Mouse (Mus musculus): ENCODE results near the gene Timp3.

Gene Timp3

DNA sequence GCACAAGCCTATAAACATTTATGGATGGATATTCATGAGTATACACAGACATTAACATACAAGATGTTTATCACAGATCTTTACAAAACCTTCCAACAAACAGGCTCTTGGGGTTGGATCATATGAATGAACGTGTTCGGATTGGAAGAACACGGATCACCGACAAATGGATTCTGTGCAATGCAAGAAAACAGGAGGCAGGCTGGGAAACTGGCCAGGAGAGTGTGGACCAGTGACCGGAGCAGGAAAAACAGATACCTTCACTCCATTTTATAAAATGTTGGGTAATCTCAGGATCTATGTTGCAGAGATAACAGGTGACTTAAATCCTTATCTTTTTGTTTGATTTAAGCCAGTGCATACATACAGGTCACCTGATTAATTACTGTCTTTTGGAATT lies 20.0 kb downstream of the Timp3 start:
- in situ Hi-C loops (cut with MboI; ENCODE audit: unreplicated experiment in 2 of 2), result loop anchor here in 1 of 2 experiments (25.0 kb wide), 1 partner anchor 417 kb away; no protein-coding TSS in a partner anchor

DNA sequence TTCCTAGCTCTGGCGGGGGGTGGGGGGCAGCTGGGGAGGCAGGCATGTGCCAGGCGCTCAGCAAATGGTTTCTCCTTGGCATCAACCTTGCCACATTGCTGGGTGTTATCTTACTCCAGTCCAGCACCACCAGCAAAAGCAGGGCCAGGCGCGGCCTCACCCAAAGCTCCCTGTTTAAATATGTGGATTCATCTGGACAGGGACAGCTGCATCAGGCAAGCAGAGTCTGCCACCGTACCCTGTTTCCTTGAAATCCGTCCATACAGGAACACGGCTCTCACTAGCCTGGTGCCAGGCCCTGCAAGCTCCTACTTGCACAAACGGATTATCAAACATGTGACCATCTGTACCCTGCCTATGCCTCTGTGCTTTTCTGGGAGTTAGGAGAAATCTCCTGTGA lies 21.0 kb downstream of the Timp3 start:
- in situ Hi-C loops (cut with MboI; ENCODE audit: unreplicated experiment in 2 of 2), result loop anchor here in 1 of 2 experiments (25.0 kb wide), 1 partner anchor 416 kb away; no protein-coding TSS in a partner anchor

DNA sequence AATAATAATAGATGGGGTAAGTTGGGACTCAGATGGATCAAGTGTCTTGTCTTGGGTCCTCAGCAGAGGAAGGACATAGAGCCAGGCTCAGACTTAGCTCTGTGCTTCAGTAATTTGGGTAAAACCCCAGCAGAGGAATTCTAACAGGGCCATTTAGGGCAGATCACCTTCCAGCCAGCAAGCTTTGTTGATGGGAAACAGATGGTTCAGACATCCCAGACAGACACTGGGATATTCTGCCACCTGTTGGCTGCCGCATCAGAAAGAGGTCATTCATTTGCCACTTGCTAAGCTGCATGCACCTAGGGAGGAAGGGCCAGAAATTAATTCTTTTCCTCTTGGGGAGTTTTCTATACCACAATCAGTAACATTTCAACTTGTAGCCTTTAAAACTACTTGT lies 21.8 kb downstream of the Timp3 start:
- in situ Hi-C loops (cut with MboI; ENCODE audit: unreplicated experiment in 2 of 2), result loop anchor here in 1 of 2 experiments (25.0 kb wide), 1 partner anchor 415 kb away; no protein-coding TSS in a partner anchor

DNA sequence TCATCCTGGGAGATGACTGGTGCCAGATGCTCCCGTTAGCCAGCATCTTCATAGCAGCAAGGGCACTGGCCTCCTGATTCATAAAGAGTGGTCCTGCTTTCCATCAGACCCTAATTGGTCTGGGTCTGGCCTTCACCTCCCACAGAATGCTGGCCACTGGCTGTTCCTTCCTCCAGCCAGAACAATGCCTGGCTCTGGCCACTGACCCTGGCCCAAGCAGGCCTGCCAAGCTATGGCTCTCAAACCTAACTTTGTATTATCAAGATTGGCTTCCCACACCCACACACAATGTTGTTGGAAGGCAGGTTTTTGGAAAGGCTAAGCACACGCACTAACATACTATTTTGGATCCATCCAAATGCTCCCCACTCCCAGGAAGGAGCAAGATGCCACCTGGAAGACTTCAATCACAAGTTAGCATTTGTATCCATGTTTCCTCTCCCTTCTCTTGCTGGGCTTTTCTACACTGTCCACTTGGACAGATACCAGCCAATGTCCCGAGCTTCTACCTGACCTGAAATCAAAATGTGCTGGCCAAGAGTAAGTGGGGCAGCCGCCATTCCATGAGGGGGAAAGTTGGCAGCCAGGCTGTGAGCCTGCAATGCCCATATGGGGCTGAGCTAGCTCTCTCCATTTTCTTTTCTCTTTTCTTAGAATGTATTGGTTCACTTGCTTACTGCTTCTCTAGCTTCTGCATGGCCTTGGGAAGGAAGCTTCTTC lies 23.3 kb downstream of the Timp3 start:
- in situ Hi-C loops (cut with MboI; ENCODE audit: unreplicated experiment in 2 of 2), result loop anchor here in 1 of 2 experiments (25.0 kb wide), 1 partner anchor 414 kb away; no protein-coding TSS in a partner anchor

DNA sequence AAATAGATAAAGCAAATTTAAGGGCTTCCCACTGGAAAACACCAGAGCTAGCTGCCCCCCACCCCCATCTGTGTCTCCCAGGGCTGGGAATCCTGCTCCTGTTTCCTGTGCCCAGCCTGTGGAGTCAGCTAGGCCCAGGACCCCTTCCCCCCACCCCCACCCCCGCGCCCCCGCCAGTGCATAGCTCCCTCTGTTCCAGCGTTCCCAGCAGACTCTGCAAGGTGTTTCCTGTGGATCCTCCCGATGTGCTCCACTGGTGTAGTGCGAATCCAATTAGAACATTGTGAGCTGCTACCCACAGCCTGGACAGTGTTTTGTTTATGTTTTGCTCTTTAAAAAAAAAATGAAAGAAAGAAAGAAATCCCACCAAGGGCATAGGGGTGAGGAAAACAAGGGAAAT lies 25.1 kb downstream of the Timp3 start:
- in situ Hi-C loops (cut with MboI; ENCODE audit: unreplicated experiment in 2 of 2), result no loop called here

DNA sequence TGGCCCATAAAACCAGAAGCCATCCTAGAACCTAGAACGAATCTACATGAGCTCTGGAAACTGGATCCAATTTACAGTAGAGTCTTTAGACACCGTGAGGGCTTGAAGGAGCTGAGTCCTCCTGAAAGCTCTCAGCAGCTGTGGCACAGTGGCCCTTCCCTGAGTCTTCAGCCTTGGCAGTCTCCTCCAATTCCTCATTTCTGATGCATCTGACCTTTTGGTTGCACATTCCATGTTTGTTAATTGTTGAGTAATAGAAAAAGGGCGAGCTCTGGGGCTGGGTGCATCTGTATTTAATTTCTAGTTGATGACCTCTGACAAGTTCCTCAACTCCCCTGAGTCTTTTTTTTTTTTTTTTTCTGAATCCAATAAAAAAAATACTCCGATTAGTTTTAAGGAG lies 28.0 kb downstream of the Timp3 start:
- in situ Hi-C loops (cut with MboI; ENCODE audit: unreplicated experiment in 2 of 2), result no loop called here

DNA sequence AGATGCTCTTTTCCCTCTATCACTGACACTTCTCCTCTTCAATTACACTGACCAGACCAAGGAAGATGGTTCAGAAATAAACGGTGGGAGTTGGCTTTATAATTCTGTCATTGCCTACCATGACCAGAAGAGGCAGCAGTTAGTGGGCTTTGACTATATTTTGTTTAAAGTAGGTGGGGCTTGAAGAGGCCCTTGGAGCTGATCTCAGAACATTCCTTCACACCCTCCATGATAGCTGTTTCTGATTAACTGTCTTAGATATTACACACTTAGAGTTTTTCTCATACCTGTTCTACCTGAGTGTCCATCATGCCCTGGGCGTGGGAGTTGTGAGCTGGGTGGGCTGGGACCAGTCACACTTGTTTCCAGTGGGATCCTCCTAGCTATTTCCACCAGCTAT lies 28.5 kb downstream of the Timp3 start:
- in situ Hi-C loops (cut with MboI; ENCODE audit: unreplicated experiment in 2 of 2), result no loop called here

DNA sequence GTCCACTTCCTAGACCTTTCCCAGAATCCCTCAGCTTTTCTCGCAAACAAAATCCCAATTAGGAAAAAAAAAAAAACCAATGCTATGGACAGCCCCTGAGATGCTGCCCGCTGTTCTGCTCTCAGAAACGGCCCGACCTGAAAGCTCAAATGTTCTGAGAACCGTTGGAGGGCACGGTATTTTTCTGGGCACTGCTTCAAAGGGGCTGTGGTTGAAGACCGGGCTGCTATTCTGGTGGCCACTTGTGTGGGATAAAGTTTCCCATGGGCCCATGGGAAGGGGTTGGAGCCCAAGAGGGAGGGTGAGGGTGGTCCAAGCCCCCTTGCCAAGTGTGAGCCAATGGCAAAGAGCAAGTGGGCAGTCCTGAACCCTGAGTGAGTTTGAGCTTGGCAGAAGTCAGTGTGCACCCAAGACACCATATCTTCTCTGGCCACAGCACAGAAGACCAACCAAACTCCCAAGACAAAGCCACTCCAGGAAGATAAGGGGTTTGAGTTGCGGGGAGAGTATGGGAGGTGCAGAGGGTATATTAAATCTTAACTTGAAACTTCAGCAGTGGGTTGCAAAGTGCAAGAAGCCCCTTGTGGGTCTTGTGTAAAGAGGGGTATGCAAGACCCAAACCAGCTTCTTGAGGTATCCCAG lies 29.2 kb downstream of the Timp3 start:
- in situ Hi-C loops (cut with MboI; ENCODE audit: unreplicated experiment in 2 of 2), result no loop called here

DNA sequence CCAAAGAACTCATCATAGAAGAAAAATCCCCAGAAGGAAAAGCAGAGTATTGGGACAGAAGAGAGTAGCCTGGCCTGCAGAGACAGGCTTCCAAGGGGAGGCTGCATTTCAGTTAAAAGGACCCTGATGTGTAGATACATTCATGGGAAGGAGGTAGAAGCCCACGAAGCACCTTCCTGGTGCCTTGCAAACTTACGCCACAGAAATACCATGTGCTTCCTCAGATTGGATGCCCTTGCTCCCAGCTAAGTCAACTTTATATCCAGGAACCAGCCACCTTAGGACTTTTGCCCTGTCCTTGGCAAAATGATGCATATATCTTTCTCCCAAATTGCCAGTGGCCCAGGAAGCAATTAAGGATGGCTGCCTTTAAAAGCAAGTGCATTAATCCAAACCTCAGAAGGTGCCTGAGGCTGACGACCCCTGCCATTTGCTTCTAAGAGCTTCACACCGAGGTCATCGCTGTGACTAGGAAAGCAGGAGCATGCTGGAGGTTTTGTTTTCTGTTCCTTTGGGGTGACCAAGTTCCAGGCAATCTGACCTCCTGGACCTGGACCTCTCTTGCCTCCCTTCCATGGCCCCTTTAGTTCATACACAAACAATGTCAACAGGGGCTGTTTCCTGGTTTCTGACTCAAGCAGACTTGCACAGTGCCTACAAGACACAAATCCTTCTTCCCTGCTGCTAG lies 31.0 kb downstream of the Timp3 start:
- in situ Hi-C loops (cut with MboI; ENCODE audit: unreplicated experiment in 2 of 2), result no loop called here

DNA sequence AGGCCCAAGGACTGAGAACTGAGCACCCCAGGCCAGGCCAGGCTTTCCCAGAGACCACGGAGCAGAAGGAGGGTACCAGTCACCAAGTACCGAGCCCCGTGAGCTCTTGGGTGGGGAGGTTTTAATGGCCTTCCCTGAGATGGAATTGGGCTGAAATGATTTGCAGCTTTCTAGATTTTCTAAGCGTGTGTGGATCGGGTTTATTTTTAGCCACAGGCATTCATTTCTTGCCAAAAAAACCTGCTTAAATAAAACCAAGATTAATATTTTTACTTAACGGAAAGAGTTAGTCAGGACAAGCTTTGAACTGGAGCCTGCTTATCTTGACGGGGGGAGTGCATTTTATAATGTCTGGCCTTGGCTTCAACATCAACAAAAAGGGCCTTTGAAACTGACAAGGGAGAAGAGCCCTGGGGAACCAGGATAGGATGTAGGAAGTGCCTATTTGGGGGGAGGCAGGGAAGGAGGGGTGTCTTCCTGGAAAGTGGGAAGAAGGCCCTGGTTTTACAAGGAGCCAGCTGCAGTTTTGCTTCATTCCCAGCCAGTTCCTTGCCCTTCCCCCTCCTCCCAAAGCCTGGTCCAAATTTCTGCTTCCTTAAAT lies 31.6 kb downstream of the Timp3 start:
- in situ Hi-C loops (cut with MboI; ENCODE audit: unreplicated experiment in 2 of 2), result no loop called here

DNA sequence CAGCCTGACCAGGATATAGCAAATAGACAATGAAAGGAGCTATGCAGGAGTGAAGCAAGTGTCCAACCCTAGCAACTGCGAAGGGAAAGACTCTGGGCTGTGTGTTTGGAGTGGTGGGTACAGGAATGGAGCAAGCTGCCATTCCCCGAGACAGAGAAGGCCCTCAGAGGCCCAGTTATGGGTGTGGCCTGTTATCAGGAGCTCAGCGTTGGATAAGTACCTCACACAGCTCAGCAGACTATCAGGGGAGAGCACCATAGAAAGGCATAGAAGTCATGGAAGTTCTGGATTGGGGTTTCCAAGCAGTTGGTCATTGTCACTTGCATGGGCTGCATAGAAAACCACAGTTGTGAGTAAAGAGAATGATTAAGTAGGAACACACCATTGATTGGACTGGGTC lies 32.8 kb downstream of the Timp3 start:
- in situ Hi-C loops (cut with MboI; ENCODE audit: unreplicated experiment in 2 of 2), result no loop called here

DNA sequence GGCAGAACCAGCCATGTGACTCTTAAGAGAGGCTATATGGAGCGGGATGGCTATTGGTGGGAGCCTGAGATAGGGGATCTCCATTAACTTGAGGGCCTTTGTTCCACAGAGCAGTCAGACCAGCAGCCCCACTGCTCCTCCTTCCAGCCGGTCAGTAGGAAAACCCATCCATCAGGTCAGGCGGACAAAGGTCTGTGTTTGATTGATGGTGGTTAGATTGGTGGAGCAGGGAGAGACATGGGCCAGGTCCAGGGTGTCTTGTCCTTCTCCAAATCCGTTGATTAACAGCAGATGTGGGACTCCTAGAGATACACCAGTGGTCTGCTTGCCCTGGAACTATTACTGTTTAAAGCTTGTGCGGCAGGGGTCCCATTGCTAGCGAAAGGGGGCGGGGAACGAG lies 34.4 kb downstream of the Timp3 start:
- in situ Hi-C loops (cut with MboI; ENCODE audit: unreplicated experiment in 2 of 2), result no loop called here

DNA sequence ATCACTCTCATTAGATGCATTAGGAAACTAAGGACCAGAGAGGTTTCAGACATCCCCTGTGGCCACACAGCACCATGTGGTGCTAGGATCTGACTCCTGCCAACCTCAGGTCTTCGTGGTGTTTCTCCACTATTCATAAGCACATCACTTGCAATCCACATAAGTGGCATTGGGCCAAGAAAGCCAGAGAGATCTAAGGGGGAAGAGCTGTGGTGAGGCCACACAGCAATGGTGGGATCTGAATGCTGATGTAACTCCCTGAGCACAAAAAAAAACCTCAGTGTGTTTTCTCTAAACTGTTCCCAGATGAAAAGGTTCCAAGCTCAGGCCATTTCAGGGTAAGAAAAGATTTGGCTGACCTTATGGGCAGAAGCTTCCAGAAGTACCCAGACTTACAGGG lies 36.3 kb downstream of the Timp3 start:
- in situ Hi-C loops (cut with MboI; ENCODE audit: unreplicated experiment in 2 of 2), result no loop called here

DNA sequence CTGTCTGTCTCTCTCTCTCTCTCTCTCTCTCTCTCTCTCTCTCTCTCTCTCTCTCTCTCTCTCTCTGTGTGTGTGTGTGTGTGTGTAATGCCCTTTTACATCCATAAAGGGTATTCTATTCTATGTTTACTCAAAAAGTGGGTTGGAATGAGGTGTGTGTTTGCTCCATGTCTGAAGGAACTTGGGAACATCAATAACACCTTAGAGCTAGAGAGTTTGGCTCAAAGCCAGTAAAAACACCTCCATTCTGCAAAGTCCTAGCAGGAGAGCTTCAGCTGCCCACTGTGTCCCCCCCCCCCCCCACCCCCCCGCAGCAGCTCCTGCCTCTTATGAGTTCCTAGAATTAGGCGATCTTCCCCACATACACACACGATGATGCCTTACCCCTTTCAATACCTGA lies 37.1 kb downstream of the Timp3 start:
- in situ Hi-C loops (cut with MboI; ENCODE audit: unreplicated experiment in 2 of 2), result no loop called here

DNA sequence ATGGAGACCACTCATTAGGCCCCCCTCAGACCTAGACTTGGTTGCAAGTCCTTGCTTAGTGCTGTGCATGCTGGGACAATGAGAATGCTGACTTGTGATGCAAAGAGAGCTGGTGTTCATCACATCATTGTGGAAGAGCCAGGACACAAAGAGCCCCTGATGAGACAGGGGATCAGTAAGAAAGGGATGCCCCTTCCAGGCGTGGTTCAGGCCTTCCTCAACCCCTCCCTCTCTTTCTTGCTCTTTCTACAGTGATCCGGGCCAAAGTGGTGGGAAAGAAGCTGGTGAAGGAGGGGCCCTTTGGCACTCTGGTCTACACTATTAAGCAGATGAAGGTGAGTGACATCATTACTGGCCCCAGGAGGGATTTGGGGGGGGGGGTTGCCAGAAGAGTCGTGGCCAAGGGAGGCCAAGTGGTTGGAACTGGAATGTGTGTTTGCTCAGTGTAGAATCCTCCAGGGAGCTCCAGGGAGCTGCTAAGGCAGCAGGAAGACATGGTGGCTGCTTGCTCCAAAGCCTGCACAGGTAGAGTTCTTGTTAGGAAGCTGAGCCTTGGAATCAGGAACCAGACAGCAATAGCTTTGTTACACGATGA lies 38.0 kb downstream of the Timp3 start:
- in situ Hi-C loops (cut with MboI; ENCODE audit: unreplicated experiment in 2 of 2), result no loop called here

DNA sequence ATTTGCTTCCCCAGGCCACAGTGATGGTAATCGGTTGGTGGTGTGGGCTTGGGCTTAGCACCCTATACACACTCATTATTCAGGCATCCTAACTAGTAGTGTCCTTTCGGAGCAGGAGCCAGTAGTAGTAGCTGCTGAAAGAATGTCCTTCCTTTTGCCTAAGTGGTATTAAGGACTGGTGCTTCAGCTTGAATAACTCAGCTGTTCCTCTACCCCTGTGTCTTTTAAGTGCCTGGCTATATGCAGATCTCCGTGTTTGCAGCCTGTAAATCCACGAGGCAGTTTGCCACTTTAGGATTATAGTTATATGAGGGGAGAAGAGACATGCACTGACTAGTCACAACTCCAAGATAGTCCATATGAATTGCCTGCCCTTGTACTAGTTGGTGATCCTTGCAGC lies 38.9 kb downstream of the Timp3 start:
- in situ Hi-C loops (cut with MboI; ENCODE audit: unreplicated experiment in 2 of 2), result no loop called here

DNA sequence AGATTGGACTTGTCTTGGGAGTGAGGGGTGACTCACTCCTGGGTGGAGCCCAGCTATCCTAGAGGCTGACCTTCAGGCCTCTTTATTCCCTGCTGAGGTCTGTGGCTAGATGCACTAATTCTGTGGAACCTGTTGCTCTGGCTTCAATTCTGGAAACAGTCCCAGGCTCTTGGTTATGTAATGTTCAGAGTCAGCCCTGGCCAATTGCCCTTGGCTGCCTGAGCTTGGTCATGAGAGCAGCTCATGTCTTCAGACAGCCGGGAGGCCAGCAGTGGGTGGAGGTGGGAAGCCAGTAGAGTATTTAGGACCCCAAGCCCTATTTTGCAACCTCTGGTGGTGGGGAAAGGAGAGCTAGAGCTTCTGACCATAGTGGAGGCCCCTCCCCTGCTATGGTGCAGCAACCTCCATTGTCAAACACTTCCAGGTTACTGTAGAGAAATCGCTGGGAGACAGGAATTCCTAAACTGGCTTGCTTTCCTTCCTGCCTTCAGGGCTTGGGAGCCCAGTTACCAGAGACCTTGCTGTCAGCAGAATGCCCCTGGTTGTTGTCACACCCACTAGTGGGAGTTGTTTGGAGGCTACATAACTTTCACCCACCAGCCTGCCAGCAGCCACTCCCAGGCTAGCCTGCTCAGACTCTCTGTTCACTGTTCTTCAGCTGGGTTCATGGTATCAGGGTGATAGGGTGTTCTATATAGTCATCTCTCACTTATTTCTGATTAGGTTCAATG lies 39.6 kb downstream of the Timp3 start:
- in situ Hi-C loops (cut with MboI; ENCODE audit: unreplicated experiment in 2 of 2), result no loop called here

DNA sequence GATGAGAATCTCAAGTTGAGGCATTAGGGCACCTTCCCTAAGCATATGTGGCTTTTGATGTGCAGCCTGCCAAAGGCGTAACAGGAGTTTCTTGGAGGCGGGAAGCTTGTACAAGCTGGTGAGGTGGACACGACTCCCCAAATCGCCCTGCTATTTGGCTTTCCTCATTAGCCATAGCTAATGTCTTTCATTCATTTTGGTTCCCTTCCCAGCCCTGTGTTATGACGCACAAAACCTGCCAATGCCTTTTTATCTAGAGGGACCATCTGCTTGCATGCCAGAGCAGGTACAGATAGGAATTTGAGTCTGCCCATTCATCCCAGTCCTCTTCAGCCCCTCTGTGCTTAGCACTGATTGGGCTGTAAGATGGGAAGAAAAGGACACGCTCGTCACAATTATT lies 40.2 kb downstream of the Timp3 start:
- in situ Hi-C loops (cut with MboI; ENCODE audit: unreplicated experiment in 2 of 2), result no loop called here

DNA sequence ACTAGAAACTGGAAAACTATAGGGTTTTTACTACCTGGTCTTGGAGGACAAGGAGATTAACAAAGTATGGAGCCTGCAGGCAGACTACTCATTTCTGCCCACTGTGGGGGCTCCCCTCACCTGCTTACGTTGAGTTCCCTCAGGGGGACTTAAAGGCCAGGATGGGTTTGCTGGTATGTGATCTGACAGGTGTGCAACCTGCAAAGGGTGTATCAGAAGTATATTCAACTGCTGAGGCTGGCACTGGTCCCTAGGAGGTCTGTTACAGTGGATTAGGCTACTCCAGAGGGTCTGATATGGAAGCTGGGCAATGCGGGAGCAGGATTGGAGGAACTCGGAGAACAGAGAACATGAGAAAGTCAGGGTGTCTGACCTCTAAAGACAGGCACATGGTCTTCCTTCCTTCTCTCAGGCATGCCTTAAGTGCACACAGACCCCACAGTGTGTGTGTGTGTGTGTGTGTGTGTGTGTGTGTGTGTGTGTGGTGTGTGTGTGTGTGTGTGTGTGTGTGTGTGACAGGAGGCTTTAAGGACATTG lies 40.9 kb downstream of the Timp3 start:
- in situ Hi-C loops (cut with MboI; ENCODE audit: unreplicated experiment in 2 of 2), result no loop called here

DNA sequence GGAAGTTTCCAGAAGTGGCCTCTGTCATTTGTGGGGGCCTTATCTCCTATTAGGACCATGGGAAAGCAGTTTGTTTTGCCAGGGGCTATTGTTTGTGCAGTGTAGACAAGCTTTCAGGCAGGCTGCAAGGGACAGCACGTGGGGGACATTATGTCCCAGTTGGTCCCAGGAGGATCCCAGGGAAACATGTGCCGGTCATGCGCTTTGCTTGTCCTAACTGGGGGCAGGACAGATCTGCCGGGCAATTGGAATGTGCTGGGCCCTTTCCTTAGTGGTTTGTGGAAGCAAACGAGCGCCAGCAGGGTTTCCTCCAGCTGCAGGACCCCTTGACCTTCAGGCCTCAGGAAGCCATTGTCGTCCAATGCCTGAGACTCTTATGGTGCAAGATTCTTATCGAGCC lies 41.4 kb downstream of the Timp3 start:
- in situ Hi-C loops (cut with MboI; ENCODE audit: unreplicated experiment in 2 of 2), result no loop called here
